Mouse (Mus musculus) ES-E14 (cell line): Measurements from ENCODE around the gene Mrps10. TPM values are rescaled to one million over a fixed set of nuclear protein-coding genes. Genes with fewer than 3 reads are reported as not detected.
A peak's percentile ranks its signal among the peaks of the same experiment; 100 is the strongest.

ENCODE experiments used
- DNase-seq: peaks from one replicate; pipeline ENCODE4 v3.0.0-alpha.2; 2013; ENCODE audit warnings: low read depth, low spot score
- H3K27ac ChIP-seq: 2 replicates; pipeline ENCODE4 v1.5.1; 2012; ENCODE audit warnings: low read depth, mild to moderate bottlenecking, low read length, moderate library complexity, mixed read lengths; ENCODE audit not compliant: poor library complexity, insufficient read depth, severe bottlenecking
- H3K36me3 ChIP-seq: 2 replicates; pipeline ENCODE4 v1.6.1; 2012; ENCODE audit warnings: mild to moderate bottlenecking, low read length, moderate library complexity, mixed read lengths; ENCODE audit not compliant: control insufficient read depth, poor library complexity, insufficient read depth, severe bottlenecking
- H3K4me1 ChIP-seq, 2 experiments: fragments of 150-350 bp in 1 of 2; sonication (generic) in 1 of 2; 2 replicates each; pipeline ENCODE4 v1.6.1; 2012; ENCODE audit warnings: low read length in 2 of 2, mild to moderate bottlenecking in 1 of 2, mixed read lengths in 1 of 2; ENCODE audit not compliant: control insufficient read depth in 2 of 2, insufficient read depth in 2 of 2, poor library complexity in 1 of 2
- H3K4me3 ChIP-seq, 2 experiments: fragments of 150-350 bp in 1 of 2; sonication (generic) in 1 of 2; 2 replicates each; pipeline ENCODE4 v1.5.1; 2012; ENCODE audit warnings: low read length in 2 of 2, low read depth in 1 of 2, mild to moderate bottlenecking in 1 of 2, mixed read lengths in 1 of 2; ENCODE audit not compliant: insufficient read depth in 1 of 2, poor library complexity in 1 of 2, severe bottlenecking in 1 of 2
- H3K9ac ChIP-seq: 2 replicates; pipeline ENCODE4 v1.6.1; 2012; ENCODE audit warnings: low read depth, mild to moderate bottlenecking, low read length, mixed read lengths; ENCODE audit not compliant: poor library complexity, insufficient read depth, severe bottlenecking
- H3K9me3 ChIP-seq: fragments of 150-350 bp; sonication (generic); 2 replicates; pipeline ENCODE4 v1.6.1; 2012; ENCODE audit warnings: low read depth, mild to moderate bottlenecking, low read length; ENCODE audit not compliant: control insufficient read depth, insufficient read depth
- CHD2 ChIP-seq: IDR thresholded peaks from 2 replicates; pipeline ENCODE4 v1.6.1; 2014; ENCODE audit warnings: mild to moderate bottlenecking, low read depth, low read length, inconsistent platforms
- HCFC1 ChIP-seq: IDR thresholded peaks from 2 replicates; pipeline ENCODE4 v1.6.1; 2012; ENCODE audit warnings: low read length, inconsistent platforms, borderline replicate concordance; ENCODE audit not compliant: insufficient read depth
- MAFK ChIP-seq: IDR thresholded peaks from 2 replicates; pipeline ENCODE4 v1.6.1; 2014; ENCODE audit warnings: mild to moderate bottlenecking, low read depth, low read length, inconsistent platforms; ENCODE audit not compliant: insufficient read depth
- ZC3H11A ChIP-seq: IDR thresholded peaks from 2 replicates; pipeline ENCODE4 v1.6.1; 2012; ENCODE audit warnings: low read depth, mild to moderate bottlenecking, inconsistent platforms, low read length, borderline replicate concordance
- ZNF384 ChIP-seq: IDR thresholded peaks from 2 replicates; pipeline ENCODE4 v1.6.1; 2012; ENCODE audit warnings: low read depth, low read length, inconsistent platforms
- in situ Hi-C, 2 experiments: fragments of 600-800 bp; cut with MboI; formaldehyde crosslinking; loops; one replicate each; pipeline ENCODE4 v1.15.1; 2025; ENCODE audit warnings: low sequenced_read_pairs in 2 of 2, inconsistent platforms in 1 of 2; ENCODE audit not compliant: unreplicated experiment in 2 of 2
- total RNA-seq: library from RNA; depleted of rRNA; stranded (reverse); fragments of 300-350 nt; gene quantifications from 2 replicates; pipeline ENCODE4 v1.2.3, GENCODE M21; 2012

Gene Mrps10
- total RNA-seq, 1 experiment: 65.1 TPM

DNA sequence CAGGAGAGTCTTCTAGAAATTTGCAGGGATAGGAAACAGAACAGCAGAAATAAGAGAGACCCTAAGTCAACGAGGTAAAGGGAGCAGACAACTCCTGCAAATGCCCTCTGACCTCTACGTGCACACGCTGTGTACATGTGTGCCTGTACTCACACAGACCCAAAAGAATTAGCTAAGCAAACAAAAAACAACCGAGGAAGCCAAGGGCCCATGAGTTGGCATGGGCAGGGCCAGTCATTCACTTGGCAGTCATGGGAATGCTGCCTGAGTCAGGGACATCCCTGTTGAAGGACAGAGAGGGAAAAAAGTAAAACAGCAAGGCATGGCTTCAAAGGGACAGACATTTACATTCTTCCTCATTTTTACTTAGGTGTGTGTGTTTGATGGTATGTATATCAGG, 14.6 kb downstream of the Mrps10 start:
- H3K27ac ChIP-seq: no peak overlapping the region
- DNase-seq: no peak
- in situ Hi-C loops: no loop called here
- H3K9ac ChIP-seq: no peak overlapping the region
- no peaks in the 10 kb centered on the region for H3K9me3 ChIP-seq
- TF ChIP-seq CHD2: no peak
- no peak for TF ChIP-seq ZNF384
- no peak for TF ChIP-seq HCFC1
- TF ChIP-seq MAFK: no peak
- no peak for TF ChIP-seq ZC3H11A
- no peaks in the 10 kb centered on the region for H3K4me1 ChIP-seq
- no peak overlapping the region for H3K4me3 ChIP-seq
- peaks cover 8% of the 10 kb centered on the region for H3K36me3 ChIP-seq

DNA sequence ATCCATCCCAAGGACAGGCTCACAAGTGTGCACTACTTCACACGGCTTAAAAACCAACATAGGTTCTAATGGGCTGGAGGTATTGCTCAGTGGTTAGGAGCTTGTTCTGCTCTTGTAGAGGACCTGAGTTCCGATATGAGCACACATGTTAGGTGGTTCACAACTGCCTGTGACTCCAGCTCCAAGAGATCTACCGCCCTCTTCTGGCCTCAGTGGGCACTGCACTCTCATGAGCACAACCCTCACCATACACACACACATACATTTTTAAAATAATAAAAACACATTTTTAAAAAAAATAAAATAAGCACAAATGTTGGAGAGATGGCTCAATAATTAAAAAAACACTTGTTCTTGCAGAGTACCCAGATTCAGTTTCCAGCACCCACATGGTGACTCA, 15.4 kb downstream of the Mrps10 start:
- DNase-seq: no peak
- peaks cover 3% of the 10 kb centered on the region for H3K36me3 ChIP-seq
- no peaks in the 10 kb centered on the region for H3K9me3 ChIP-seq
- no peak overlapping the region for H3K9ac ChIP-seq
- H3K4me3 ChIP-seq: no peak overlapping the region
- in situ Hi-C loops: no loop called here
- no peak overlapping the region for H3K27ac ChIP-seq
- TF ChIP-seq CHD2: no peak
- TF ChIP-seq ZC3H11A: no peak
- no peak for TF ChIP-seq HCFC1
- no peak for TF ChIP-seq ZNF384
- TF ChIP-seq MAFK: no peak
- H3K4me1 ChIP-seq: 0 out of 4 replicates have a peak, but pooled peaks cover 0 to under 1% of the 10 kb centered on the region in 2 experiments

DNA sequence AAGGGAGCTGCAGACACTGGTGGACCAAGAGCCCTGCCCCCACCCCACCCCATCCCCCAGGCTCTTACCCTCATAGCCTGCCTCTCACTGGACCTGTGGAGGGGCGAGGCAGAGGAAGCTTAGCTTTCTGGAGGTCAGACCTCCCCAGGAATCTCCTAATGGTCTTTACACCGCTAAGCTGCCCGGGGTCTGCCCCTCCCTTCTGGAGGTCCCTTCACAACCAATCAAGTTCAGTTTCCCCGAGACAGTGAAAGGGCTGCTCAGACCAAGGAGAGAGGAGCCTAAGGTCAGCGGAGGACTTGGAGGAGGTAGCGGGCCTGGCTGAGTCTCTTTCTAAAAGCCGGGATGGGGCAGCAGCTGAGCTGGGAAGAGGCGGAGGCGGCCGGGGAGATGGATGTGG, 16.5 kb downstream of the Mrps10 start, which contains the start of gene Guca1b:
Guca1b (plus strand) TSS at position 249 of the 400 bp plus-strand sequence.
- Histone ChIP-seq H3K9me3 (no peaks in the 10 kb centered on the region), H3K36me3 (no peaks in the 10 kb centered on the region; the same call in 1 of the 2 replicates), H3K9ac (no peak within 1 kb of the TSS), H3K4me1 (0 out of 4 replicates have a peak, but pooled peaks cover 0 to 2% of the 10 kb centered on the region in 2 experiments), H3K4me3 (no peak within 1 kb of the TSS), H3K27ac (no peak within 1 kb of the TSS)
- in situ Hi-C loops: no loop called here
- no peak for DNase-seq
- no peak for TF ChIP-seq MAFK
- TF ChIP-seq CHD2: no peak
- TF ChIP-seq ZNF384: no peak
- TF ChIP-seq ZC3H11A: no peak
- TF ChIP-seq HCFC1: no peak

DNA sequence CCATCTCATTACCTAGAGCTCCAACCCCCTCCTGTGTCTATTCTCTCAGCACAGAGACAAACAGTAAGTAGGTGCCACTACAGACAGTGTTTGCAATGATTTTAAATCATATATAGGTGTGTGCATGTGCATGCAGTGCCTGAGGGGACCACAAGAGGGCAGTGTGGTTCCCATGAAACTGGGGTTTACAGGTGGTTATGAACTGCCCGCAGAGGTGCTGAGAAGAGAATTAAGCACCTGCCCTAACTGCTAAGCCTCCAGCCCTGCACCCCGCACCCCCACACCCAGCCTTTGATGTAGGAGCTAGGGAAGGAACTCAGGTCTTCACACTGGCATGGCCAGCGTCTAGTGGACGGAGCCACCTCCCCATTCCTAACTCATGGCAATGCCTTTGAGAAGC, 18.0 kb downstream of the Mrps10 start:
- no peak overlapping the region for H3K27ac ChIP-seq
- in situ Hi-C loops: no loop called here
- H3K9ac ChIP-seq: no peak overlapping the region
- H3K4me3 ChIP-seq: no peak overlapping the region
- 0 out of 4 replicates have a peak, but pooled peaks cover 0 to 4% of the 10 kb centered on the region in 2 experiments for H3K4me1 ChIP-seq
- H3K9me3 ChIP-seq: no peaks in the 10 kb centered on the region
- no peaks in the 10 kb centered on the region for H3K36me3 ChIP-seq
- DNase-seq: peak; percentile 57
- TF ChIP-seq ZC3H11A (peak; percentile 79), CHD2 (no peak), ZNF384 (no peak), MAFK (no peak)

DNA sequence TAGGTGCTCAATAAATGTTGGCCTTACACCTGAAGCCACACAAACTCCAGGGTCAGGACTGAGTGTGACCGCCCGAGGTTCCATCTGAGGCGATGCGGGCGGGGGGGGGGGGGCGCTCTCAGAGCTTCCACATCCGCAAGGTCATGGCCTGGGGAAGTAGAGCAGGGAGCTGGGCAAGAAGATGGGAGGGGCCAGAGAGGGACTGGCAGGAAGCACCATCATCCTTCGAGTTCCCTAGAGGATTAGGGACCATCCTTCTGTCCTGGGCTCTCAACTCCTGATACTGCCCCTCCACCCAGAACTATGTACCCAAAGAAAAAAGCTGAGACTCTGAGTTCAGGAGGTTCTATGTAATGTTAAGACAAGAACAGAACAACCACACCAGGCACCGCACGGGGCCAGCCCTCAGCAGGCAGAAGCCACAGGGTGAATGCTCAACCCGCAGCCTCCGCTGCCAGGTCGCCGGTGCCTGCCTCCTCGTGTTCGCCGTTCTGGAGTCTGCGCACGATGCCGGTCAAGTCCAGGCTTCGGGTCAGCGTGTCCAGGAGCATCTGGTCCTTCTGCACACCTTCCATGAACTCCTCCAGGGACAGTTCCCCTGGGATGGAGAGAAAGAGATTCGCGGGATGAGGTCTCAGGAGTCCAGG, 25.7 kb downstream of the Mrps10 start:
- H3K4me3 ChIP-seq: peak overlapping the region in 1 of 2 experiments; percentile 20; a peak in 1 of 4 replicates
- no peak for DNase-seq
- no peaks in the 10 kb centered on the region for H3K9me3 ChIP-seq
- TF ChIP-seq CHD2: no peak
- TF ChIP-seq MAFK: no peak
- in situ Hi-C loops: no loop called here
- no peak overlapping the region for H3K27ac ChIP-seq
- no peak overlapping the region for H3K9ac ChIP-seq
- peaks cover 0 to 13% of the 10 kb centered on the region in 2 experiments; a peak in 2 of 4 replicates for H3K4me1 ChIP-seq
- no peaks in the 10 kb centered on the region for H3K36me3 ChIP-seq
